Comparison of ENCODE assay signal across 8 mouse cellular contexts in the genomic region with DNA sequence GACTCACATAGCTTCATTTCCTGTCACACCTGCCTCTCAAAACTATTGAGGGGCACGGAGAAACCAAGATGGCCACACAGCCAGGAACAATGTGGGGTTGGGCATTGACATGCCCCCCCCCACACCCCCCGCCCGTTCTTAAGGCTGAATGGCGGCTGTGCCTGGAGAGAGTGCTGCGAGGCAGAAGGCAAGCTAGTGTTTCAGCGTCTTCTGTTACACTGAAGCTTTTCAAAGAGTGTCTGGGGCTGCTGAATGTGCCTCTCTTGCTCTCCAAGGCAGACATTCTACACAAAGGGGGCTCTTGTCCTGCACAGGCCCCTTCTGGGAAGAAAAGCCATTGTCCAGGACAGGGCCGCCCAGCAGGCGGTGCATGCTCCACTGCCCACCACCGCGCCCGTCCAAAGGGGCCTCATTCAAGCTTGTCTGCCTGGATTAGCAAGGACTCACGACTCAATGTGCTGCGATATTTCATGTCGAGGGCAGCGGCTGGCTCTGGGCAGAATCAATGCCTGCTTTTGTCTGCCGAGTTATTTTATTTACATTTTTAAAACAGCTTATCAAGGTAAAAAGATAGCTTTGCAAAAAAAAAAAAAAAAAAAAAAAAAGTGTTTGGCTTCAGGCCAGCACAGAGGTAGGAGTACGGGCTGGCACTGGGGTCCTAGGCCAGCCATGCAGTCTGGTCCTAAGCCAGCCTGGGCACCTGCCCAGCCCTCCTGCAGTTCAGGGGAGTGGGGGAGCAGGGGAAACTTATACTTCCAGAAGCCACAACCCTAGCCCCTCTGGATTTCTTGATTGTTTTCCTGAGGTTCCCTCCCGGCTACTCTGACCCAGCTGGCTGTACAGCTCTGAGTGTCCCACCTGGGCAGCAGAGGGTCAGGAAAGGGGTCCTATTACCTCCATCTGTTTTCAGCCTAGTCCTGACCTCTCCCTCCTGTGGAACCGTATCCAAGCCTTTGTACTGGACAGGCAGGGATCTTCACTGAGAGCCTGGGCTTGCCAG. TPM values are rescaled to one million over a fixed set of nuclear protein-coding genes. Genes with fewer than 3 reads are reported as not detected.
DNase-seq lines count a peak whose midpoint lies in the region; TF ChIP-seq lines count a peak whose summit lies in the region.

No protein-coding gene starts in this region.

- no peak overlapping the region for H3K4me3 ChIP-seq in thymus, adult 2 months (ENCODE audit: control insufficient read depth, insufficient read depth, low read length)

- H3K27ac ChIP-seq in thymus, adult 2 months (ENCODE audit: control insufficient read depth, insufficient read depth, low read length), result no peak overlapping the region

- TF ChIP-seq POLR2A in thymus, adult 2 months (IDR thresholded peaks at IDR 0.05; ENCODE audit: control insufficient read depth, extremely low read depth, insufficient read depth, low read length, poor library complexity), result no peak

- H3K27me3 ChIP-seq in thymus, adult 2 months (ENCODE audit: control insufficient read depth, insufficient read depth, low read length), result no peaks in the 10 kb centered on the region

- 90% methylated on average over 19 of the region's 19 CpGs for WGBS in thymus, adult 2 months

- H3K36me3 ChIP-seq in thymus, adult 2 months (ENCODE audit: control insufficient read depth, insufficient read depth, low read length), result no peaks in the 10 kb centered on the region

- TF ChIP-seq CTCF in thymus, adult 2 months (IDR thresholded peaks at IDR 0.05; ENCODE audit: borderline replicate concordance, control insufficient read depth, extremely low read depth, insufficient read depth, low read length, poor library complexity), result no peak

- H3K4me1 ChIP-seq in thymus, adult 2 months (replicated peaks; ENCODE audit: control insufficient read depth, insufficient read depth, low read length), result 0 out of 2 replicates have a peak, but pooled peaks cover under 1% of the 10 kb centered on the region

- peak; percentile 77 to 84 for DNase-seq in cerebellum, postnatal 10 days
- no peak for DNase-seq in cerebellum, adult 11 months
- DNase-seq in right cerebral cortex, adult 18-20 months, result peak; percentile 21
- no peak for DNase-seq in right cerebral cortex, postnatal 36 days (ENCODE audit: low spot score in 2 of 2)
- peak; percentile 33 to 57 for DNase-seq in layer of hippocampus, postnatal 36 days
- DNase-seq in retina, embryonic 14.5 days (ENCODE audit: low spot score), result peak; percentile 94
- no peak for DNase-seq in adrenal gland, postnatal 25 days
- DNase-seq in thymus, adult 2 months, result no peak

RNA-seq across cellular contexts. Expression of a gene that starts 31.4 kb away (rescaled TPM):
- not detected for total RNA-seq in layer of hippocampus, postnatal 36 days (2021)
- total RNA-seq in adrenal gland, postnatal 25 days (2021), result not detected in 2 replicates
- polyA plus RNA-seq in thymus, adult 2 months (2012; rRNA removed), result 0.24 and 0.44 TPM in 2 replicates

RNA-seq across cellular contexts. Expression of a gene that starts 46.2 kb away (rescaled TPM):
- total RNA-seq in layer of hippocampus, postnatal 36 days (2021), result not detected
- 2.1 TPM in 1 of 2 replicates, not detected in the other for total RNA-seq in adrenal gland, postnatal 25 days (2021)
- polyA plus RNA-seq in thymus, adult 2 months (2012; rRNA removed), result 0.58 and 0.91 TPM in 2 replicates

RNA-seq across cellular contexts. Expression of a gene that starts 54.2 kb away (rescaled TPM):
- 10 to 100 TPM; 21.3 to 21.5 TPM for total RNA-seq in layer of hippocampus, postnatal 36 days (2021)
- 2.2 and 4.0 TPM in 2 replicates for total RNA-seq in adrenal gland, postnatal 25 days (2021)
- polyA plus RNA-seq in thymus, adult 2 months (2012; rRNA removed), result 13.7 and 16.9 TPM in 2 replicates

Comparison
In these comparisons a context has a peak if more than half of its experiments do, and no peak if none do; other contexts are left out.
1. DNase-seq: peak in cerebellum, postnatal 10 days (2 of 2), right cerebral cortex, adult 18-20 months (single experiment), layer of hippocampus, postnatal 36 days (2 of 2) and retina, embryonic 14.5 days (single experiment); none in cerebellum, adult 11 months (single experiment), right cerebral cortex, postnatal 36 days (0 of 2), adrenal gland, postnatal 25 days (single experiment) and thymus, adult 2 months (single experiment).